Mouse (Mus musculus): Measurements from ENCODE around the gene Zfp536.
"Not testable (repeated sequence)": the region's sequence is repeated elsewhere in the genome, so short reads cannot be mapped to it uniquely, and the experiment has no call there.

Gene Zfp536

DNA sequence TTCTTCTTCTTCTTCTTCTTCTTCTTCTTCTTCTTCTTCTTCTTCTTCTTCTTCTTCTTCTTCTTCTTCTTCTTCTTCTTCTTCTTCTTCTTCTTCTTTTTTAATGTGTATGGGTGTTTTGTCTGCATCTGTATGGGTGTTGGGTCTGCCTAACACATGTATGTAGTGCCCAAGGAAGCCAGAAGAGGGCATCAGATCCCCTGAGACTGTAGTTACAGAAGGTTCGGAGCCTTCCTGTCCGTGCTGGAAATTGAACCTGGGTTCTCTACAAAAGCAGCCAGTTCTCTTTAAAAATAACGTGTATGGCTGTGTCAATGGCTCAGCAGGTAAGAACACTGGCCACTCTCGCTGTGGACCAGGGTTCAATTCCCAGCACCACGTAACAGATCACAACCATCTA, 167.0 kb downstream of the Zfp536 start:
- DNase-seq (ENCODE audit: extremely low spot score): no peak

DNA sequence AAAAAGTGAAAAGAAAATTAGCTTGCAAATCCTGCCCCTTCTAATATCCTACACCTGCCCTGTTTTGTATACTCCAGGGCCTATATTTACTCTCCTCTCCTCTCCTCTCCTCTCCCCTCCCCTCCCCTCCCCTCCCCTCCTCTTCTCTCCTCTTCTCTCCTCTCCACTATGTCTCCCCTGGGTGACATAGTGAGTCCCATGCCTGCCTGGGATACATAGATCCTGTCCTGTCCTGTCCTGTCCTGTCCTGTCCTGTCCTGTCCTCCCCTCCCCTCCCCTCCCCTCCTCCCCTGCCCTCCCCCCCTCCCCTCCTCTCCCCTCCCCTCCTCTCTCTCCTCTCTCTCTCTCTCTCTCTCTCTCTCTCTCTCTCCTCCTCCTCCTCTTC, 169.9 kb downstream of the Zfp536 start:
- not testable (repeated sequence) for DNase-seq (ENCODE audit: extremely low spot score)

DNA sequence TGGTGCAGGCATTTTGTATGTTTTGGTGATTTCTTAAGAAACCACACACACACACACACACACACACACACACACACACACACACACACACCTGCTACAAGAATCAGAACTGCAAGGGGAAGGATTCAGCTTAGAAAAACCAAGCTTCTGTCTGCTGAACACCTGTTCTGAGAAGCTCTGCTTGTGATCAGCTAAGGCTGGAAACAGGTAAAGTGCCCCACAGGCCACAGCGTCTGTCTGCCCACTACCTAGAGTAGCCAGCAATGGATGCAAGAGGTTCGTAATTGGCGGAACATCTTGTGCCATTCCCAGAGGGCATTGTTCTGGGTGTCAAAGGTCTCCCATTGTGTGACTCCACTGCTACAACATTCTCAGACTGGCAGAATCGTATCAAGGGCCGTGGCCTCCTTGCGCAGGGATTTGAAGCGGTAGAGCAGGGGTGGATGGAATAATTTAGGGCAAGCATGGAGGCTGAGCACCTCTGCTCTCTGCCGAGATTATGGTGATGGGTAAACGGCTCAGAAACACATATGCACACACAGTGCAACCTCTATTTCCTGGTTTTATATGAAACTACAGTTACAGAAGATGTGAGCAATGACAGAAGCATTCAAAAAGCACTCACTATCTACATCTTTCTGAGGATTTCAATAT, 170.4 kb downstream of the Zfp536 start:
- DNase-seq (ENCODE audit: extremely low spot score): peak; percentile 21

DNA sequence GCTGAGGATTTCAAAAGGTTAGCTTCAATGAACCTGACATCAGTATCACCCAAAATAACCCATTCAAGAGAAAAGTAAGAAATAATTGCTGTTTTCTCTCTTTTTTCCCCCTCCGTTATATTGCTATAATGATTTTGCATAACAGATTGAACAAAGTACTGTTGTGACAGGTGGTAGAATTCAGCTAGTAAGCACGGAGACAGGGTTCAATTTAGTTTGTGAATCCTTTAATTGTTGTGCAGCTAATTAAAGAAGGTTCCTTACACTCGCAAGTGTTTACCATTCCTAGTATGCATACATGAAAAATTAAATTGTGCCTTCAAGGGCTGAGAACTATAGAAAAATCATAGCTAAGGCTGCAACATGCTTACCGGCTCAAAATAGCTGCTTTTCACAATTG, 173.1 kb downstream of the Zfp536 start:
- DNase-seq (ENCODE audit: extremely low spot score): no peak

DNA sequence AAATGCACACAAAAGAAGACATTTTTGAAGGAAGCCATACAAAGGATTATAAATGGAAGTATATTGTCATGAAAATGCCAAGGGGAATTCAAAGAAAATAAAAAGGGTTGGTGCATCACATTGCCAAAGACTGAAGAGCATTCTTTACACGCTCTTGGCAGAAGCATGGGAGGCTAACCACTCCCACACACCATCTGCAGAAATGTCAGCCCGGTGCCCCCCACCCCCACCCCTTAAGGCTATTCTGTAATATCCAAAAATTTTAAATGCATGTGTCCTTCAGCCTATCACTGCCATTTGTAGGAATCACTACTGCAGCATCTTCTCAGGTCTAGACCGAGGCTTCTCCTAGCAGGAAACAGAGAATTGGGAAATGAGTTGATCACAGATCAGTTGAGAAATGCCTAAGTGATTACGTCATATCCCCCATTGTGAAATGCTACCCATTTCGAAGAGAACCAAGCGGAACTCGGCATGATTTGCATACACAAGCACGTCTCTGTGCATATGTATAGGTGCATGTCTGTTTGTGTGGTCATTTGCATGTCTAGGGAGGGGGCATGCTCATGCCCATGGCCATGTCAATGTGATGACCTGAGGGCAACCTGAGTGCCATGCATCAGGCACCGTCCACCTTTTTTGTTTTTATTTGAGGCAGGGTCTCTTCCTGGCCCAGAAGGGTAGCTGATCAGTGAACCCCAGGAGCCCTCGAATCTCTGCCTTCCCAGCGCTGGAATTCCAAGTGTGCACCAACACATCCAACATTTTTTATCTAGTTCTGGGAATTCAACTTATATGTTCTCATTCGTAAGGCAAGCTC, 179.0 kb downstream of the Zfp536 start:
- DNase-seq (ENCODE audit: extremely low spot score): no peak

DNA sequence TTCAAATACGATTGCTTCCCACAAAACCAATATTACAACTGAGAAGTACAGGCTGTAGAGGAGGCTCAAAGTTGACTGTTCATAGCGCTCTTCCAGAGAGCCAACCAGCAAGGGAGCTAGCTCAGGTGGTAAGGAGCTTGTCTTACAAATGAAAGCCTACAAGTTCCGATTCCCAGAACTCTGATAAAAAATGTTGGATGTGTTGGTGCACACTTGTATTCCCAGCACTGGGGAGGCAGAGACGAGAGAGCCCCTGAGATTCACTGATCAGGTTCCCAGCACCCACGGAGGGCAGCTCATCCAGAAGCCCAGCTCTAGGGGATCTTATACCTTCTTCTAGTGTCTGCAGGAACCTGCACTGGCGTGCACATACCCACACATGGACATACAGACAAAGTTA, 179.9 kb downstream of the Zfp536 start:
- DNase-seq (ENCODE audit: extremely low spot score): no peak

DNA sequence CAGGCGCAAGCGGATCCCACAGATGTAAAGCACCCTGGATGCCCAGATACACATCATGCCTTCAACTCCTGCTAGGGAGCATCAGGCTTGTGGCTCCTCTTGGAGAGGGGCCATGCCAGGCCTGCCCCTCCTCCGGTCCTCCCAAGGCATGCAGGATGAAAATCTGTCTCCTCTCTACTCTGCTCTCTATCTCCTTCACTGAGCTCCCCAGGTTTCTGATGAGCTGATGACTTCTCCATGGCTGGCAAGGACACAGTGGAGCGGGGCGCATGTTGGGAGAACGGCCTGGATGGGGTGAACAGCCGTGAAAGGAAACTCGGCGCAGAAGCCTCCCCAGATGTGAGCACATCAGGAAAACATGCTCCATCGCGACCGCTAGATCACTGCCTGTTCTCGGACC, 186.7 kb downstream of the Zfp536 start:
- no peak for DNase-seq (ENCODE audit: extremely low spot score)

DNA sequence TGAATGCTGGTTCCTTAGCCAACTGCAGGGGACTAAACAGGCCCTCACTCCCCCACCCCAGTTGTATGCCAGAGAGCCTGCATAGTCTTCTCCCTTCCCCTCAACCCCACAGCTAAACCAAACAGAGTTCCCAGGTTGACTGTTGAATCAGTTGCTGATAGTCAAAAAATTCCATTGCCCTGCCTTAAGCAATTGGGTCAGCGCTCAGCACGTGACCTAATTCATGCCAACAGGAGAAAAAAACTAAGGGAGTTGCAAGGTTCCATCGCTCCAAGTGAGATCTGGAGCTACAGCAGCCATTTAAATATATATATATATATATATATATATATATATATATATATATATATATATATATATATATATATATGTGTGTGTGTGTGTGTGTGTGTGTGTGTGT, 192.2 kb downstream of the Zfp536 start:
- DNase-seq (ENCODE audit: extremely low spot score): no peak

DNA sequence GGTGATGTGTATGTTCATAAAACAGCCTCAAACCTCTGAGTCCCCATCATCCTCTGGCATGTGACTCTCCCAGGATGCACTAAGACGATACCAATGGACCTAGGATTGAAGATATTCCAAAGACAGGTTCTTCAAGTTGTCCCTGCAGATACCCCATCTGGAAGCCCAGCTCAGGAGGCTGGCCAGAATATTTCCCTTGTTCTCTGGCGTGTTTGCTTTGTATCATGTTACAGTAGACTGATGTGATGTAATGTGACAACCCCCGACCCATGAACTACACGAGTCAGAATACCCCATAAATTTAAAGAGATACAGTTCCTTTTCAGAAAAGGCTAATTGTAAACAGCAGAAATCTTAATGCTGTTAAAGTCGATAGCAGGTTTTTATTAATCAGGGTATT, 192.9 kb downstream of the Zfp536 start:
- peak; percentile 15 for DNase-seq (ENCODE audit: extremely low spot score)

DNA sequence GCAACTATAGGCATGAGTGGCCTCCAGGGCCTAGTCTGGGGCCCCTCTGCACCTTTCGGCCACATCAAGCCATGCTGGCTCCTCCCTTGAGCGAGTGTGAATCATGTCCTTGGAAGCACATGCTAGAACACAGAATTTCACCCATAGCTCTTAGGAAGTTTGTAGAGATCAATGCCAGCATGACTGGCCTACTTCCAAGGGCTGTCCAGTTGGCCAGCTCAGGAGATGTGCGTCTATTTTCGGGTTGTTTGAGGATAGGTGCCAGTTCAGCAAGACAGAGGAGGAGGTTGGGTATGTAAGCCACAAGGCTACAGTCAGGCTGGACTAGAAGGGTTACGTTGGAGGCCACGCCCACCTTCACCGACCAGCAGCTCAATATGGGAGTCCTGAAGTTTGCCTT, 201.4 kb downstream of the Zfp536 start:
- no peak for DNase-seq (ENCODE audit: extremely low spot score)

DNA sequence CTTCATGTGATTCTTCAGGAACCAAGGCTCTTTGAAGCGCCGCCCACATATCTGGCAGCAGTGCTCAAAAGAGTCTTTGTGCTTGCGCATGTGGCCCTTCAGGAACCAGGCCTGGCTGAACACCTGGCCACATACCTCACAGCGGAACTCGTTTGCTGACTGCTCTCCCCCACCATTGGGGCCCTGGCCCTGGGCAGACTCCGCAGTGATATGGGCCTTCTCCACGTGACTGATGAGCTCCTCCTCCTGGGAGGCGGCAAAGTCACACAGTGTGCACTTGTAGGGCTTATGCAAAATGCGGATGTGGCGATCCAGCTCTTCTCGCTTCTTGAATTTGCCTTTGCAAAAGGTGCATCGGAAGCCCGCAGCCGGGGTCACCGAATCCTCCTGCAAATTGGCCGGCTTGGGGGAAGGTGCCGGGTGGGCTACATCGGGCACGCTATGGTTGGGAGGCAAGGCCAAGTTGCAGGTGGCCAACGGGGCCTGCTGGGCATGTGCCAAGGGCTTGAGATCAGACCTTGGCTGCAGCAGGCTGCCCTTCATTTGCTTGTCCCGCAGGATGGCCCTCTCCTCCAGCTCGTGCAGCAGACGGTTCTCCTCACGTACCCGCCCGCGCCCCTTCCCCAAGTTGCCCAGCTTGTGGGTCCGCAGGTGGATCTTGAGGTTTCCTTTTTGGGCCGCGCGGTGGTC, 204.5 kb downstream of the Zfp536 start:
- no peak for DNase-seq (ENCODE audit: extremely low spot score)

DNA sequence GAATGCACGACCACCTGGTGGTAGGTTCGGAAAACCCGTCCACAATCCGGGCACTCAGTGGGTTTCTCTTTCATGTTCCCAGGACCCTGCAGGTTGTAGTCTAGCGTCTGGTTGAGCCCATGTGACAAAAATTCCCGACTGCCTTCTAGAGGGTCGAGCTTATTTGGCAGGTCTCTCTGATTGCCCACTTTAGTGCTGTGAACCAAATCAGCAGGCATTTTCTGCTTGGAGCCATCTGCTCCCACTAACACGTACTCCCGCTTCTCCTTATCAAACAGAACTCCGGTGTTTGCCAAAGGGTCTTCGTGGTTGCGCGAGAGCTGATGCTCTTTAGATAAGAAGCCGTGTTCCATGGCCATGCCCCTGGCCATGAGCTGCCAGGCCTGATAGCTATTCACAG, 205.4 kb downstream of the Zfp536 start:
- no peak for DNase-seq (ENCODE audit: extremely low spot score)

DNA sequence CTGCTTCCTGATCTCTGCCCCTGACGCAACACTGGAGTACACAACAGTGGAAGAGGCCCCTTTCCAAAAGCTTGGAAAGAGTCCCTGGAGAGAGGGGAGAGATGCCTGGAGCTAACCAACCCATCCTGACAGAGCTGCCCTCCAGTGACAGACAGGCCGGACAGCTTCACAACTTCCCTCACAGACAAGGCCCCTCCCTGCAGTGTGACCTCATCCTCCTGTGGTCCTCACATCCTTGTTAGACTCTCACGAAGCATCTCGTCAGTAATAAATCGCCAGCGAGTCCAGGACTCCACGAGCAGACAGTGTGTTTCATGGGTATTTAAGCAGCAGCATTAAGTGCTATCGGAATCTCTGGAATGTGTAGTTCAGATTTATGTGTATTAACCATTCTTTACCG, 207.4 kb downstream of the Zfp536 start:
- peak; percentile 45 for DNase-seq (ENCODE audit: extremely low spot score)

DNA sequence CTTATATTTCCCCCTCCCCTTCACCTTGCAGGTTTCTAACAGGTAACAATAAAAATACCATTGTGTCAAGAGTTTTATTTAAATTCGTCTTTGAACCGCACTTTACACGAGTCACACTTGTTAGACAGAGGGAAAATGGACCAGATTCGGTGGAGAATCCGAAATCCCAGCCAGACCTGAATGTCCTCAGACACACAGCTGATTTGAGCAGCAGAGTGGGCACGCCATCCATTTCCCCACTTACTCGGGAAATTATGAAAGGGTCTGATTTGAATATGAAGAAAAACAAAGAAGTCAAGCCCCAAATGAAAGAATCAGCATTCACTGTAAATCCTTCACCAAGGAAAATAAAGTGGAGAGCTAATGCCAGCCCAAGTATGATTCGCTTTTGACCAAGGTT, 208.1 kb downstream of the Zfp536 start:
- no peak for DNase-seq (ENCODE audit: extremely low spot score)

DNA sequence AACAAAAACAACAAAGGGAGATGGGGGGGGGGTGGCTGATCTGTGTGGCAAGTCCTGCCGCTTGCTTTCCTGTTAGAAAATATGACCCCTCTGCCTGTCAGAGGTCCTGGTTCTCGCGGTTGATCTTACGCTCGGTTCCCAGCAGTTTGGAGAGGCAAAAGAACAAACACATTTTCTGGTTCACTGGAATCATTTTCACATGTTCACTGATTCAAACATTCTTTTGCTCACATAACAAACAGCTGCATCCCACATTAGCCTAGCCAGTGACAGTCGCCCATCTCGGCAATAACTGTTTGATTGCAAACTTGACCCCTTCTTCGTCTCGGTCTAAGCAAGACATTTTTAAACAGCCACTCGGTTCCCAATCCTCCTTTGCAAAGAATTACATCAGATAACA, 208.8 kb downstream of the Zfp536 start:
- peak; percentile 48 for DNase-seq (ENCODE audit: extremely low spot score)

DNA sequence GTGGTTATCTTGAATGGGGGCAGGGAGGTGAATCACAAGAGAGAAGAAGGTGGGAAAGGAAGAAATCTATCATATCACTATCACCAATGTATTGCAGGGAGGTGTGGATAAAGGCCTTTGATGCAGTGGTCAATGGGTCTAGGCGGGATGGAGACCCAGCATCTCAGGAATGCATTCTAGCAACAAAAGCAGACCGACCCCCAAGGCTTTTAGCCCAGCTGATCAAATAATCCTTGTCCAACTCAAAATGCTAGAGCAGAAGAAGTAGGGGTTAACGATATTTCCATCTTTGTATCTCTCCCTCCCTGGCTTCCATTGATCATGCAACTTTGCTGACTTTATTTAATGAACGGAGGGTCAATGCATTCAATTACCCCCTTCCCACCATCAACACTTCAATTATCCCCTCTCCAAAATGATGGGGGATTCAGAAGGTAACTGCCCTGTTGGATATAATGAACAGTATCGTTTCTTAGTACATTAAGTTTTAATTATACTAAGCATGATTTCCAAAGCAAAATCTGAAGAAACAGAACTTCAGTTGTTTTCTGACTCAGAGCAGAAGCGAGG, 209.5 kb downstream of the Zfp536 start:
- peak; percentile 44 for DNase-seq (ENCODE audit: extremely low spot score)

DNA sequence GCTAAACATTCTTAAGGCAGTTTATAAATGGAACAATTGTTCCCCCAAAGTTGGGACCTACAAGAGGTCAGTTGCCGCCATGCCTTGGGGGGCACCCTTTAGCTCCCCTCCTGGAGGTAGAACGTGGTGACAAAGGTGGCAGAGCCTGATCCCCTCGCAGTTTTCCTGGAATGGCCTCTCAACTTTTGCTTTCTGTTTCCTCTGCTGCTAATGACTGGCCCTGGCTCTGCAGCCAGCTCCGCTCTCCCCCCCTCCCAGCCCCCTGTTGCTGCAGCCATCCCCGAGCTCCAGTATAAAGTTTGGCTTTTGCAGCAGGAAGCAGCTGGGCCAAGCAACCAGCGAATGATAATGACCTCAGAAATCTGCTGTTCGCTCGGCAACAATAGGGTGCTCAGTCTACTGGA, 210.3 kb downstream of the Zfp536 start:
- peak; percentile 67 for DNase-seq (ENCODE audit: extremely low spot score)

DNA sequence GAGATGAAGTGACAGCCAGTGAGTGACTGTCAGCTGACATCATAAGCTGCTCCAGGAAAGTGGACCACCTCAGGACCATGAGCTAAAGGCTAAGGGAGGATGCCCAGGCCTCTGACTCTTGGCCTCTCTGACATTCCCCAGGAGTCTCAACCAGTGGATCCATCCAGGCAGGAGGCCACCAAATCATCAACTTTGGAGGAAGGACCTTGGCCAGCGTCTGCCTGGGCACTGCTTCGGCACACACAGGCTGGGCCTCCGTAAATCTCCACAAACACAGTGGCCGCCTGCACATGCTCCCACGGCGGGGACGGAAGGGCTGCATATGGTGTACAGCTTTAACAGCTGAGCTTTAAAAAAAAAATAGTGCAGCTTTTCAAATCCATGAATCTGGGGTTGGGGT, 210.9 kb downstream of the Zfp536 start:
- DNase-seq (ENCODE audit: extremely low spot score): no peak

DNA sequence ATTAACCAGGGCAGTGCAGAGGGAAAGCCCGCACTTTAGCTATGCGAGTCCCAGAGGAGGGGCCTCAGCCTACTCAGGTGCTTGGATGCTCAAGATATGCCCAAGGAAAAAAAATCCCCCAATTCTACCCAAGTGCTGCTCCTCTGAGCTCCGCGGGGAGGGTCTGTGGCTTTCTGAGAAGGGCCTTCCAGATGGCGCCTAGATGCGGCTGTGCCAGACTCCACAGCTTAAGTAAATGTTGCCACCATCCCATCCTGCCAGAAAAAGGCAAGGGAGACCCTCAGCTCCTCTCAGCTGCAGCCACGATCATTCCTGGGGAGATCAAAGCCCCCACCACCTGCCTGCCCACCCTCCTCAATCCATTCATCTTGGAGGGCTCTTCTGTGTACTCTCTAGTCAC, 212.9 kb downstream of the Zfp536 start:
- DNase-seq (ENCODE audit: extremely low spot score): no peak

DNA sequence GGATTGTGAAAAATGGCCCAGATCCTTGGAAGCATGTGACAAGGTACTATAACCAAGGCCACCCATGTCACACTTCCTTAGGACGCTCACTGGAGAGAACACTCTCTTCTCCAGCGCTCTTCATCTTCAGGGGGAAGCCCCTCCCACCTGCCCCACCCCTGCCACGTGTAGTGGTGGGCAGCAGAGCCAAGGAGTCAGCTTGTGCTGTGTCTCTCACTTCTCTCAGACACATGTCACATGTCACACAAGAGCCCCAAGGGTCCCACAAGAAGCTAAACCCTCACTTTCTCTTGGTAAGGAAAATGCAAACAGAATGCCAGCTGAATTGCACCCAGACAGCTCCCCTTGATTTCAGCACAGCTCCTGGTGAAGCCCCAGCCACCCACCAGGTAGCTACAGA, 213.6 kb downstream of the Zfp536 start:
- DNase-seq (ENCODE audit: extremely low spot score): no peak

DNA sequence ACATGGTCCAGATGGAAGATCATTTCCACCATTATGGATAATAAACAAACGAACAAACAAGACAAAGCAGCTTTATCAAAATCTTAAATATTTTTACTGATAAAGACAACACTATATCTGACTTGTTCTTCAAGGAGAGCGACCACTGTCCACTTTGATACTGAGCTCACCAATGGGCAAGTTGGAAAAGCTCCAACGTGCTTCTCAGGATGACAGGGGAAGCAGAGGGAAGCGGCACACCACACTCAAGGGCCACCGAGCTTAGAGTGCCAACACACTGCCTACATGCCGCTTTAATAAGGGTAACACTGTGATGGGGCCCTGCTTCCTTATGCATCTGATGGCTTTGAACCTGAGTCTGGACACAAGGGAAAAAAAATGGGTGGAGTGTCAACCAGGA, 214.1 kb downstream of the Zfp536 start:
- DNase-seq (ENCODE audit: extremely low spot score): no peak

DNA sequence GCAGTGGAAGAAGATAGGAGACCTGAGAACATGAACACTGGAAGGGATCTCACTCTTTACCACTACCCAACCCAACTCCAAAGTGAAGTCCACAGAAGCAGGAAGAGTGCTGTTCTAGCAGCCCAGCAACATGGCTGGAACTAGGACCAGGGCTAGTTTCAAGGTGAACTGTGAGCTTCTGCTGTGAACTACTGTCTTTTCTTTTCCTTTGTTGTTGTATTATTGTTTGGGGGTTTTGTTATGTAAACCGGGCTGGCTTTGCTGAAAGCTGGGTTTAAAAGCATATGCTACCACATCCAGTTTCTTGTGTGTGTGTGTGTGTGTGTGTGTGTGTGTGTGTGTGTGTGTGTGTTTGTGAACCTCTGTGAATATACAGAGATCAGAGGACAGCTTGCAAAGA, 216.6 kb downstream of the Zfp536 start:
- no peak for DNase-seq (ENCODE audit: extremely low spot score)

DNA sequence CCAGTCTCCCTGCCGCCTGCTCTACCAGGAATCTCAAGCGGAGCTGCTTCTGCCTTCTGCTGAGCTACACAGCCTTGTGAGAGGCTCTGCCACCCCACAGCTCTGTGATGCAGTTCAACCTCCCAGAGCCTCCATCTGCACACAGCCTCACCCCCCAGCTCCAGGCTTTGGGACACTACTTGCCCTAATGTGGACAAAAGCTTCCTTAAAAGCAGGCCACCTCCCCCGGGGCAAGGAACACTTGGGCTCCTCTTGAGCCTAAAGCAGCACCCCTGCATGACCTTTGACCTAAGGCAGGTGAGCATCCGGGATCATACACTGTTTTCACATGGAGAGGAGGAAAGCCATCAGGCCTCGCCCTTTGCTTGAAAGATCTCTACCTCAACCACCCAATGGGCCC, 219.0 kb downstream of the Zfp536 start:
- DNase-seq (ENCODE audit: extremely low spot score): no peak
